Mouse (Mus musculus) gastrocnemius, postnatal 14 days (tissue): ENCODE measurements around the gene Flywch2. TPM values are rescaled to one million over a fixed set of nuclear protein-coding genes. Genes with fewer than 3 reads are reported as not detected.

Experiments used
- DNase-seq: peaks from one replicate; pipeline ENCODE4 v3.0.0; 2021; ENCODE audit warnings: mixed read lengths
- intact Hi-C: fragments of 180-260 bp; cut with DNase I; formaldehyde crosslinking; loops from one replicate; pipeline ENCODE4 v1.15.1; 2025; ENCODE audit warnings: low total_unique reads
- total RNA-seq, 2 experiments: library from RNA; stranded (reverse); gene quantifications; 2 replicates each; pipeline ENCODE4 v1.2.3; 2021

The Flywch2 gene
- total RNA-seq, 2 experiments from 2014 or later: 1.2 to 2.0 TPM

- DNase-seq: no peak
- intact Hi-C loops: no loop called here
These were observed 28.3 kb downstream of the Flywch2 start for GRCm38 (mm10) chr17:23757581-23757980.

GRCm38 (mm10) chr17:23755689-23756088, 30.2 kb downstream of the Flywch2 start:
- intact Hi-C loops: no loop called here
- DNase-seq: no peak

- intact Hi-C loops: no loop called here
- DNase-seq: no peak
These were observed 36.3 kb downstream of the Flywch2 start for GRCm38 (mm10) chr17:23749400-23750191.

GRCm38 (mm10) chr17:23748631-23749391, 37.1 kb downstream of the Flywch2 start:
- intact Hi-C loops: no loop called here
- no peak for DNase-seq

- intact Hi-C loops: no loop called here
These were observed 37.9 kb downstream of the Flywch2 start for GRCm38 (mm10) chr17:23748026-23748425.

GRCm38 (mm10) chr17:23747471-23747870, 38.4 kb downstream of the Flywch2 start:
- no peak for DNase-seq
- intact Hi-C loops: no loop called here

More at GRCm38 (mm10) chr17:23748026-23748425, 37.9 kb downstream of the Flywch2 start:
- no peak for DNase-seq

GRCm38 (mm10) chr17:23746767-23747166, 39.1 kb downstream of the Flywch2 start:
- intact Hi-C loops: no loop called here
- DNase-seq: no peak

- intact Hi-C loops: no loop called here
- no peak for DNase-seq
These were observed 39.6 kb downstream of the Flywch2 start for GRCm38 (mm10) chr17:23746311-23746710.

GRCm38 (mm10) chr17:23745301-23746251, 40.3 kb downstream of the Flywch2 start, which contains the start of gene Kremen2:
Kremen2 (minus strand) TSS chr17:23745833.
- intact Hi-C loops: no loop called here
- no peak for DNase-seq

- no peak for DNase-seq
- intact Hi-C loops: no loop called here
These were observed 41.2 kb downstream of the Flywch2 start for GRCm38 (mm10) chr17:23744651-23745050.

- intact Hi-C loops: no loop called here
- DNase-seq: no peak
These were observed 41.8 kb downstream of the Flywch2 start for GRCm38 (mm10) chr17:23744076-23744475.

GRCm38 (mm10) chr17:23742941-23743340, 42.9 kb downstream of the Flywch2 start:
- intact Hi-C loops: no loop called here
- DNase-seq: no peak

GRCm38 (mm10) chr17:23742210-23742793, 43.6 kb downstream of the Flywch2 start:
- intact Hi-C loops: no loop called here

GRCm38 (mm10) chr17:23741359-23742209, 44.3 kb downstream of the Flywch2 start:
- intact Hi-C loops: no loop called here
- no peak for DNase-seq

More at GRCm38 (mm10) chr17:23742210-23742793, 43.6 kb downstream of the Flywch2 start:
- DNase-seq: no peak

GRCm38 (mm10) chr17:23740598-23741021, 45.3 kb downstream of the Flywch2 start, which contains the start of gene Paqr4:
Paqr4 (minus strand) TSS chr17:23740867.
- no peak for DNase-seq
- intact Hi-C loops: no loop called here

- intact Hi-C loops: no loop called here
- peak; percentile 89 for DNase-seq
These were observed 45.7 kb downstream of the Flywch2 start for GRCm38 (mm10) chr17:23740136-23740584.

- intact Hi-C loops: no loop called here
- DNase-seq: no peak
These were observed 46.4 kb downstream of the Flywch2 start for GRCm38 (mm10) chr17:23739202-23740135.
